ENCODE assay signal across 2 mouse cellular contexts in genomic region chr11:69666665-69667005, GRCm38 (mm10).
A peak's percentile ranks its signal among the peaks of the same experiment; 100 is the strongest.
TF ChIP-seq lines count a peak whose summit lies in the region.

No protein-coding gene starts in this region.

TF ChIP-seq in CH12.LX, 34 proteins besides CTCF, POLR2A, EP300 and RAD21:
- no peak for TF ChIP-seq USF1 (IDR thresholded peaks at IDR 0.05; ENCODE audit: low read depth, low read length)
- TF ChIP-seq NRF1 (IDR thresholded peaks at IDR 0.05; ENCODE audit: low read depth, low read length) = no peak
- TF ChIP-seq BHLHE40 (IDR thresholded peaks at IDR 0.05; ENCODE audit: low read depth, low read length) = no peak
- TF ChIP-seq CHD1 (IDR thresholded peaks at IDR 0.05; ENCODE audit: low read depth, low read length) = peak; percentile 3; the same call in 1 of the 2 replicates

TF ChIP-seq in MEL, 35 proteins besides CTCF, POLR2A, EP300 and RAD21:
- TF ChIP-seq MYB (IDR thresholded peaks at IDR 0.05; ENCODE audit: low read depth, low read length) (no peak), TCF12 (IDR thresholded peaks at IDR 0.05; ENCODE audit: low read depth, low read length) (no peak), MAFK (IDR thresholded peaks at IDR 0.05; ENCODE audit: borderline replicate concordance, low read depth, low read length) (no peak), KAT2A (conservative IDR thresholded peaks at IDR 0.05; ENCODE audit: low read depth, low read length) (no peak), SIN3A (IDR thresholded peaks at IDR 0.05; ENCODE audit: low read length) (no peak), MAZ (IDR thresholded peaks at IDR 0.05; ENCODE audit: low read depth, low read length) (no peak), CHD2 (IDR thresholded peaks at IDR 0.05; ENCODE audit: low read length) (no peak), POLR2AphosphoS2 (IDR thresholded peaks at IDR 0.05; ENCODE audit: low read length) (no peak), GABPA (IDR thresholded peaks at IDR 0.05; ENCODE audit: low read depth, low read length) (no peak), CHD1 (IDR thresholded peaks at IDR 0.05; ENCODE audit: low read depth, low read length) (no peak), ZMIZ1 (IDR thresholded peaks at IDR 0.05; ENCODE audit: low read depth, low read length) (no peak), TBP (IDR thresholded peaks at IDR 0.05; ENCODE audit: low read depth, low read length) (no peak; the same call in 1 of the 2 replicates), MEF2A (IDR thresholded peaks at IDR 0.05; ENCODE audit: extremely low read depth, insufficient replicate concordance, low read depth, low read length, poor library complexity, severe bottlenecking) (no peak), NRF1 (IDR thresholded peaks at IDR 0.05; ENCODE audit: insufficient read depth, low read depth, low read length, poor library complexity, severe bottlenecking) (no peak), NELFE (IDR thresholded peaks at IDR 0.05; ENCODE audit: low read depth, low read length) (no peak), SMC3 (IDR thresholded peaks at IDR 0.05; ENCODE audit: low read depth, low read length) (no peak)
